Comparison of ENCODE assay signal across 15 mouse cellular contexts in genomic region chr13:92252331-92252730, GRCm38 (mm10).
"Had no signal": no experiment of that assay in that cellular context is flagged by ENCODE, and none has a peak within 500 bp of the region (broad histone marks: within the 10 kb centered on the region; RNA-seq: fewer than 3 reads in every experiment).

No protein-coding gene starts in this region.

- DNase-seq: cerebellum, adult 9-10 months; cerebellum, adult 9-11 months; cerebellum, postnatal 10 days; cerebellum, postnatal 14 days; cerebellum, postnatal 25 days; cerebellum, postnatal 36 days; forebrain, postnatal 0 days; gastrocnemius, adult 2 months; gastrocnemius, postnatal 10 days; gastrocnemius, postnatal 14 days; gastrocnemius, postnatal 25 days; gastrocnemius, postnatal 36 days; heart, adult 11 months; heart, adult 18-20 months; heart, adult 2 months had no signal
